In genomic region chr10:49519752-49520151, GRCm38 (mm10) we compare ENCODE assay signal across 23 mouse cellular contexts.
DNase-seq lines count a peak whose midpoint lies in the region; ATAC-seq and TF ChIP-seq lines count a peak whose summit lies in the region.
"Had no signal": no experiment of that assay in that cellular context is flagged by ENCODE, and none has a peak within 500 bp of the region (broad histone marks: within the 10 kb centered on the region; RNA-seq: fewer than 3 reads in every experiment).

No protein-coding gene starts in this region.

- no peak overlapping the region for H3K9ac ChIP-seq in hindbrain, postnatal 0 days (replicated peaks; ENCODE audit: low read length)
- no peak overlapping the region for H3K9ac ChIP-seq in lung, embryonic 14.5 days
- H3K9ac ChIP-seq in lung, postnatal 0 days (replicated peaks; ENCODE audit: low read depth), result no peak overlapping the region
- H3K9ac ChIP-seq: heart, embryonic 12.5 days; hindbrain, embryonic 12.5 days; liver, embryonic 15.5 days; neural tube, embryonic 15.5 days had no signal

- H3K4me3 ChIP-seq in hindbrain, postnatal 0 days (ENCODE audit: low read length), result no peak overlapping the region
- H3K4me3 ChIP-seq in hindbrain, embryonic 10.5 days, result no peak overlapping the region
- H3K4me3 ChIP-seq in lung, embryonic 14.5 days (ENCODE audit: low read depth, low read length), result no peak overlapping the region
- no peak overlapping the region for H3K4me3 ChIP-seq in lung, postnatal 0 days (ENCODE audit: low read depth, low read length)
- H3K4me3 ChIP-seq: heart, embryonic 12.5 days; hindbrain, embryonic 12.5 days; limb, embryonic 10.5 days; liver, embryonic 15.5 days; midbrain, embryonic 10.5 days; neural tube, embryonic 15.5 days had no signal

- H3K9me3 ChIP-seq in hindbrain, postnatal 0 days (ENCODE audit: low read length), result no peaks in the 10 kb centered on the region
- no peaks in the 10 kb centered on the region for H3K9me3 ChIP-seq in hindbrain, embryonic 10.5 days
- H3K9me3 ChIP-seq in lung, embryonic 14.5 days (ENCODE audit: low read depth, low read length), result no peaks in the 10 kb centered on the region
- no peaks in the 10 kb centered on the region for H3K9me3 ChIP-seq in lung, postnatal 0 days (ENCODE audit: low read length)
- H3K9me3 ChIP-seq: heart, embryonic 12.5 days; hindbrain, embryonic 12.5 days; limb, embryonic 10.5 days; liver, embryonic 15.5 days; midbrain, embryonic 10.5 days; neural tube, embryonic 15.5 days had no signal

- ATAC-seq in hindbrain, postnatal 0 days, result no peak
- no peak for ATAC-seq in lung, embryonic 14.5 days (ENCODE audit: insufficient read depth)
- no peak for ATAC-seq in lung, postnatal 0 days
- ATAC-seq: forebrain, embryonic 14.5 days had no signal

- peak; percentile 29; the same call in 1 of the 2 replicates for TF ChIP-seq CTCF in hindbrain, postnatal 0 days (IDR thresholded peaks at IDR 0.05; ENCODE audit: low read depth)
- TF ChIP-seq CTCF in lung, embryonic 14.5 days (IDR thresholded peaks at IDR 0.05; ENCODE audit: low read depth), result no peak
- TF ChIP-seq CTCF in lung, postnatal 0 days (IDR thresholded peaks at IDR 0.05), result no peak

- H3K36me3 ChIP-seq in hindbrain, postnatal 0 days (ENCODE audit: insufficient read depth, low read length), result no peaks in the 10 kb centered on the region
- H3K36me3 ChIP-seq in hindbrain, embryonic 10.5 days, result no peaks in the 10 kb centered on the region
- no peaks in the 10 kb centered on the region for H3K36me3 ChIP-seq in lung, embryonic 14.5 days (ENCODE audit: insufficient read depth)
- H3K36me3 ChIP-seq in lung, postnatal 0 days (ENCODE audit: insufficient read depth, low read length), result no peaks in the 10 kb centered on the region
- H3K36me3 ChIP-seq: heart, embryonic 12.5 days; hindbrain, embryonic 12.5 days; limb, embryonic 10.5 days; liver, embryonic 15.5 days; midbrain, embryonic 10.5 days; neural tube, embryonic 15.5 days had no signal

- WGBS in hindbrain, postnatal 0 days, result 98% methylated on average over 1 of the region's 1 CpGs
- 96% methylated on average over 1 of the region's 1 CpGs for WGBS in hindbrain, embryonic 10.5 days
- 95% methylated on average over 1 of the region's 1 CpGs for WGBS in lung, embryonic 14.5 days
- WGBS in lung, postnatal 0 days, result 100% methylated on average over 1 of the region's 1 CpGs

- peak; percentile 9 for DNase-seq in hindbrain, postnatal 0 days (ENCODE audit: low spot score)
- no peak for DNase-seq in hindbrain, embryonic 10.5 days (ENCODE audit: low spot score)
- peak; percentile 1 for DNase-seq in lung, embryonic 14.5 days
- no peak for DNase-seq in lung, postnatal 0 days (ENCODE audit: low spot score)
- DNase-seq in NIH3T3 (ENCODE audit: low read depth), result peak; percentile 37
- DNase-seq in retina, embryonic 14.5 days (ENCODE audit: low spot score), result no peak
- DNase-seq in testis, postnatal 14 days (ENCODE audit: low spot score), result no peak
- DNase-seq: adrenal gland, adult 8-10 months; cerebellum, adult 2 months; gastrocnemius, postnatal 14 days; heart, adult 11 months; heart, postnatal 10 days; kidney, adult 8-10 months; kidney, postnatal 25 days; liver had no signal

- no peak overlapping the region for H3K4me2 ChIP-seq in hindbrain, postnatal 0 days (ENCODE audit: low read depth, low read length)
- no peak overlapping the region for H3K4me2 ChIP-seq in lung, embryonic 14.5 days
- H3K4me2 ChIP-seq in lung, postnatal 0 days (replicated peaks; ENCODE audit: low read depth, low read length), result no peak overlapping the region
- H3K4me2 ChIP-seq: heart, embryonic 12.5 days; hindbrain, embryonic 12.5 days; liver, embryonic 15.5 days; neural tube, embryonic 15.5 days had no signal

- H3K27ac ChIP-seq in hindbrain, postnatal 0 days, result no peak overlapping the region
- no peak overlapping the region for H3K27ac ChIP-seq in hindbrain, embryonic 10.5 days
- no peak overlapping the region for H3K27ac ChIP-seq in lung, embryonic 14.5 days (ENCODE audit: low read depth)
- H3K27ac ChIP-seq in lung, postnatal 0 days (ENCODE audit: low read length), result no peak overlapping the region
- H3K27ac ChIP-seq: hindbrain, embryonic 12.5 days; limb, embryonic 10.5 days; liver, embryonic 15.5 days; macrophage; midbrain, embryonic 10.5 days; neural tube, embryonic 15.5 days had no signal

- no peaks in the 10 kb centered on the region for H3K4me1 ChIP-seq in hindbrain, postnatal 0 days (ENCODE audit: insufficient read depth, low read length)
- H3K4me1 ChIP-seq in hindbrain, embryonic 10.5 days (replicated peaks), result no peaks in the 10 kb centered on the region
- H3K4me1 ChIP-seq in lung, embryonic 14.5 days (ENCODE audit: insufficient read depth), result no peaks in the 10 kb centered on the region
- H3K4me1 ChIP-seq in lung, postnatal 0 days (ENCODE audit: insufficient read depth, low read depth, low read length), result no peaks in the 10 kb centered on the region
- H3K4me1 ChIP-seq: heart, embryonic 12.5 days; hindbrain, embryonic 12.5 days; limb, embryonic 10.5 days; liver, embryonic 15.5 days; midbrain, embryonic 10.5 days; neural tube, embryonic 15.5 days had no signal

- H3K27me3 ChIP-seq in hindbrain, postnatal 0 days (ENCODE audit: insufficient read depth, low read length), result no peaks in the 10 kb centered on the region
- H3K27me3 ChIP-seq in hindbrain, embryonic 10.5 days (ENCODE audit: insufficient read depth, poor library complexity, severe bottlenecking), result no peaks in the 10 kb centered on the region
- H3K27me3 ChIP-seq in lung, embryonic 14.5 days (ENCODE audit: insufficient read depth, low read length), result no peaks in the 10 kb centered on the region
- no peaks in the 10 kb centered on the region for H3K27me3 ChIP-seq in lung, postnatal 0 days (replicated peaks; ENCODE audit: insufficient read depth, low read length)
- H3K27me3 ChIP-seq: heart, embryonic 12.5 days; hindbrain, embryonic 12.5 days; liver, embryonic 15.5 days; neural tube, embryonic 15.5 days had no signal

- TF ChIP-seq EP300 in lung, postnatal 0 days (IDR thresholded peaks at IDR 0.05), result no peak

Comparison
In these comparisons a context has a peak if more than half of its experiments do, and no peak if none do; other contexts are left out.
1. DNase-seq: peak in hindbrain, postnatal 0 days (single experiment), lung, embryonic 14.5 days (single experiment) and NIH3T3 (single experiment); none in hindbrain, embryonic 10.5 days (single experiment), lung, postnatal 0 days (single experiment), retina, embryonic 14.5 days (single experiment) and testis, postnatal 14 days (single experiment).